Comparison of ENCODE assay signal across 8 mouse cellular contexts in the genomic region with DNA sequence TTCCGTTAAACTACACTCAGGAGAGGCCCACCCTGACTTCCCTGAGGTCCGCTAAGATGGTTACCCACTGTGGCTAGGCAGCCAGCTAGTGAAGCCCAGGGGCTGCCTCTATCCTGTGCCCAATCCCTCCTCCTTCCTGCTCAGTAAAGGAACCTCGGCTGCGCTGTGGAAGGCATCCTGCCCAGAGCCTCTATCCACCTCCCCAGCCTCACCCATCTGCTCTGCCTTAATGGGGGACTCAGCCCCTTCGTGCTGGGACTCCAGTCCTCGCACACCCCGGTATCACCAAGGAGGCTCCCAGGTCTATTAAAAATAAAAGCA. TPM values are rescaled to one million over a fixed set of nuclear protein-coding genes. Genes with fewer than 3 reads are reported as not detected.
A peak's percentile ranks its signal among the peaks of the same experiment; 100 is the strongest.
DNase-seq lines count a peak whose midpoint lies in the region; ATAC-seq lines count a peak whose summit lies in the region.

No protein-coding gene starts in this region.

- peak overlapping the region; percentile 51 for H3K4me3 ChIP-seq in heart, embryonic 13.5 days
- peak overlapping the region; percentile 39 for H3K4me3 ChIP-seq in intestine, embryonic 15.5 days (replicated peaks)
- H3K4me3 ChIP-seq in neural tube, embryonic 14.5 days (ENCODE audit: low read depth, low read length): peak overlapping the region; percentile 62

- no peaks in the 10 kb centered on the region for H3K9me3 ChIP-seq in heart, embryonic 13.5 days
- no peaks in the 10 kb centered on the region for H3K9me3 ChIP-seq in intestine, embryonic 15.5 days
- no peaks in the 10 kb centered on the region for H3K9me3 ChIP-seq in neural tube, embryonic 14.5 days (ENCODE audit: control insufficient read depth, low read length)

- peak overlapping the region; percentile 77 for H3K4me2 ChIP-seq in heart, embryonic 13.5 days
- H3K4me2 ChIP-seq in intestine, embryonic 15.5 days (replicated peaks): peak overlapping the region; percentile 77; the same call in 1 of the 2 replicates
- H3K4me2 ChIP-seq in neural tube, embryonic 14.5 days (ENCODE audit: low read depth, low read length): peak overlapping the region; percentile 63

- peaks cover 51% of the 10 kb centered on the region for H3K27me3 ChIP-seq in heart, embryonic 13.5 days (replicated peaks)
- peaks cover 22% of the 10 kb centered on the region for H3K27me3 ChIP-seq in intestine, embryonic 15.5 days (replicated peaks)
- no peaks in the 10 kb centered on the region for H3K27me3 ChIP-seq in neural tube, embryonic 14.5 days (ENCODE audit: control insufficient read depth, insufficient read depth, low read length)

- no peak for DNase-seq in heart, adult 18-20 months
- peak; percentile 68 for DNase-seq in thymus, postnatal 14 days
- DNase-seq in thymus, postnatal 25 days: no peak
- no peak for DNase-seq in left cerebral cortex, adult 11 months (ENCODE audit: low spot score)

- 0 out of 2 replicates have a peak overlapping the region, but pooled peaks have one; percentile 30 for H3K9ac ChIP-seq in heart, embryonic 13.5 days
- H3K9ac ChIP-seq in intestine, embryonic 15.5 days: no peak overlapping the region
- peak overlapping the region; percentile 83 for H3K9ac ChIP-seq in neural tube, embryonic 14.5 days (replicated peaks; ENCODE audit: low read depth, low read length)

- 22% methylated on average over 7 of the region's 7 CpGs for WGBS in heart, embryonic 13.5 days
- WGBS in intestine, embryonic 15.5 days: 19% methylated on average over 7 of the region's 7 CpGs
- WGBS in neural tube, embryonic 14.5 days: 14% methylated on average over 7 of the region's 7 CpGs

- H3K4me1 ChIP-seq in heart, embryonic 13.5 days: peaks cover 20% of the 10 kb centered on the region
- H3K4me1 ChIP-seq in intestine, embryonic 15.5 days (replicated peaks): peaks cover 13% of the 10 kb centered on the region
- peaks cover 17% of the 10 kb centered on the region; the same call in 1 of the 2 replicates for H3K4me1 ChIP-seq in neural tube, embryonic 14.5 days (ENCODE audit: control insufficient read depth, insufficient read depth, low read length)

- H3K27ac ChIP-seq in heart, embryonic 13.5 days (replicated peaks): no peak overlapping the region
- H3K27ac ChIP-seq in intestine, embryonic 15.5 days: no peak overlapping the region
- no peak overlapping the region; the same call in 1 of the 2 replicates for H3K27ac ChIP-seq in neural tube, embryonic 14.5 days (ENCODE audit: low read depth, low read length)

- no peak for ATAC-seq in heart, embryonic 13.5 days (ENCODE audit: extremely low read depth, insufficient number of reproducible peaks, low FRiP score, low TSS enrichment)
- ATAC-seq in intestine, embryonic 15.5 days: no peak
- ATAC-seq in neural tube, embryonic 14.5 days (ENCODE audit: low read depth): peak; percentile 19; the same call in 1 of the 2 replicates
- no peak for ATAC-seq in megakaryocyte progenitor cell, adult 5-6 weeks (replicated peaks; ENCODE audit: poor library complexity)

- H3K36me3 ChIP-seq in heart, embryonic 13.5 days: no peaks in the 10 kb centered on the region
- H3K36me3 ChIP-seq in intestine, embryonic 15.5 days: no peaks in the 10 kb centered on the region
- peaks cover 7% of the 10 kb centered on the region for H3K36me3 ChIP-seq in neural tube, embryonic 14.5 days (ENCODE audit: control insufficient read depth, insufficient read depth, low read length)

RNA-seq across cellular contexts. Expression of a gene that starts 3.9 kb away (rescaled TPM):
- polyA plus RNA-seq in heart, embryonic 13.5 days (2015; fragmentation: Nextera tagmentation; extraction: Ambion mirVana): 11.8 and 16.6 TPM in 2 replicates
- total RNA-seq in heart, adult 18-20 months (2021): 10 to 100 TPM in 1 of 2 experiments, 1 to 10 TPM in 1; 9.3 to 28.6 TPM
- polyA plus RNA-seq in intestine, embryonic 15.5 days (2015; fragmentation: Nextera tagmentation; extraction: Ambion mirVana): 36.9 and 39.7 TPM in 2 replicates
- polyA plus RNA-seq in neural tube, embryonic 14.5 days (2014; fragmentation: Nextera tagmentation; extraction: Ambion mirVana): 98.8 and 104 TPM in 2 replicates
- 259 and 365 TPM in 2 replicates for total RNA-seq in megakaryocyte progenitor cell, adult 5-6 weeks (2015)
- 366 and 525 TPM in 2 replicates for total RNA-seq in megakaryocyte progenitor cell, adult 5-6 weeks (2017)

RNA-seq across cellular contexts. Expression of a gene that starts 8.1 kb away (rescaled TPM):
- polyA plus RNA-seq in heart, embryonic 13.5 days (2015; fragmentation: Nextera tagmentation; extraction: Ambion mirVana): 6.9 and 7.1 TPM in 2 replicates
- 1 to 10 TPM; 3.7 to 4.1 TPM for total RNA-seq in heart, adult 18-20 months (2021)
- polyA plus RNA-seq in intestine, embryonic 15.5 days (2015; fragmentation: Nextera tagmentation; extraction: Ambion mirVana): 8.1 and 9.1 TPM in 2 replicates
- polyA plus RNA-seq in neural tube, embryonic 14.5 days (2014; fragmentation: Nextera tagmentation; extraction: Ambion mirVana): 11.2 and 13.1 TPM in 2 replicates
- total RNA-seq in megakaryocyte progenitor cell, adult 5-6 weeks (2015): 4.2 and 4.8 TPM in 2 replicates
- 4.6 and 4.7 TPM in 2 replicates for total RNA-seq in megakaryocyte progenitor cell, adult 5-6 weeks (2017)

RNA-seq across cellular contexts. Expression of a gene that starts 8.5 kb away (rescaled TPM):
- polyA plus RNA-seq in heart, embryonic 13.5 days (2015; fragmentation: Nextera tagmentation; extraction: Ambion mirVana): 109 and 124 TPM in 2 replicates
- total RNA-seq in heart, adult 18-20 months (2021): 10 to 100 TPM; 60.1 to 60.4 TPM
- polyA plus RNA-seq in intestine, embryonic 15.5 days (2015; fragmentation: Nextera tagmentation; extraction: Ambion mirVana): 118 and 120 TPM in 2 replicates
- polyA plus RNA-seq in neural tube, embryonic 14.5 days (2014; fragmentation: Nextera tagmentation; extraction: Ambion mirVana): 132 and 140 TPM in 2 replicates
- total RNA-seq in megakaryocyte progenitor cell, adult 5-6 weeks (2015): 89.8 and 95.2 TPM in 2 replicates
- total RNA-seq in megakaryocyte progenitor cell, adult 5-6 weeks (2017): 168 and 218 TPM in 2 replicates

RNA-seq across cellular contexts. Expression of a gene that starts 27.5 kb away (rescaled TPM):
- polyA plus RNA-seq in heart, embryonic 13.5 days (2015; fragmentation: Nextera tagmentation; extraction: Ambion mirVana): 5.8 and 6.2 TPM in 2 replicates
- total RNA-seq in heart, adult 18-20 months (2021): 10 to 100 TPM; 31.1 to 44.0 TPM
- 5.5 and 6.1 TPM in 2 replicates for polyA plus RNA-seq in intestine, embryonic 15.5 days (2015; fragmentation: Nextera tagmentation; extraction: Ambion mirVana)
- 0.59 and 2.2 TPM in 2 replicates for polyA plus RNA-seq in neural tube, embryonic 14.5 days (2014; fragmentation: Nextera tagmentation; extraction: Ambion mirVana)
- 1.7 and 3.2 TPM in 2 replicates for total RNA-seq in megakaryocyte progenitor cell, adult 5-6 weeks (2015)
- 1.0 and 3.6 TPM in 2 replicates for total RNA-seq in megakaryocyte progenitor cell, adult 5-6 weeks (2017)

RNA-seq across cellular contexts. Expression of a gene that starts 54.6 kb away (rescaled TPM):
- polyA plus RNA-seq in heart, embryonic 13.5 days (2015; fragmentation: Nextera tagmentation; extraction: Ambion mirVana): 27.7 and 28.8 TPM in 2 replicates
- total RNA-seq in heart, adult 18-20 months (2021): 10 to 100 TPM; 24.8 to 26.5 TPM
- 45.2 and 51.7 TPM in 2 replicates for polyA plus RNA-seq in intestine, embryonic 15.5 days (2015; fragmentation: Nextera tagmentation; extraction: Ambion mirVana)
- 58.0 and 61.5 TPM in 2 replicates for polyA plus RNA-seq in neural tube, embryonic 14.5 days (2014; fragmentation: Nextera tagmentation; extraction: Ambion mirVana)
- 65.7 and 74.6 TPM in 2 replicates for total RNA-seq in megakaryocyte progenitor cell, adult 5-6 weeks (2015)
- 40.1 and 52.5 TPM in 2 replicates for total RNA-seq in megakaryocyte progenitor cell, adult 5-6 weeks (2017)
